Mouse (Mus musculus) retina, embryonic 14.5 days (tissue): ENCODE measurements around the gene Clec11a.

ENCODE experiments used
- DNase-seq: peaks from one replicate; pipeline ENCODE4 v3.0.0-alpha.2; 2015; ENCODE audit warnings: low spot score

Gene Clec11a

DNA sequence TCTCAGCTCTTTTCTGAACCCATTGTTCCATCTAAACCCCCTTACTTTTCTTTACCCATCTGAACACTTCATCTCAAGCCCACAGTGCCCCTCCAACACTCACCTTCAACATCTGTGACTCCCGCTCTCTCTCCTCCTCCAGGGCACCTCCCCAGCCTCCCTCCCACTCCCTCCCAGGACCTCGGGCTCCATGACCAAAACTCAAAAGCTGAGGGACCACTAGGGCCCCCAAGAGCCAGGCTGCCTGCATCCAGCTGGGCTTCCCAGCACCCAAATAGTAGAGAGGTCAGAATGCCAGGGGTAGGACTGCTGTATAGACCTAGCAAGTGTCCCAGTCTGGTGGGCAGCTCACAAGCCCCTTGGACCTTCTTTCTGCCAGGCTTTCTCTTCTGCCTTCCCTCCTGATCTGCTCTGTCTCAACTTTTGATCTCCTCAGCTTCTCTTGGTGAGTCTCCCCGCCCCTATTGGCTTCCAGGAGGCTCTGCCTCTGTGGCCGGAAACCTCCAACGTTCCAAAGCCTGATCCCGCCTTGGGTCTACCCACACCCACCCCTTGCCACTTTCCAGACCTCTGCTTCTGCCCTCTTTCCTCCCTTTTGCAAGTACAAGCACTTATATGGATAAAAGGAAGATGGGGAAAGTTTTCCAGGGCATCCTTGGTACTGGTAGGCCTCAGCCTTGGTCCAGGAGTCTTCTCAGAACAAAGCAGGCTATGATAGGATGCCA lies at the start of gene Clec11a:
Gene Clec11a, minus strand, starts transcription at position 387 of the 725 bp plus-strand sequence.
- DNase-seq, result no peak

DNA sequence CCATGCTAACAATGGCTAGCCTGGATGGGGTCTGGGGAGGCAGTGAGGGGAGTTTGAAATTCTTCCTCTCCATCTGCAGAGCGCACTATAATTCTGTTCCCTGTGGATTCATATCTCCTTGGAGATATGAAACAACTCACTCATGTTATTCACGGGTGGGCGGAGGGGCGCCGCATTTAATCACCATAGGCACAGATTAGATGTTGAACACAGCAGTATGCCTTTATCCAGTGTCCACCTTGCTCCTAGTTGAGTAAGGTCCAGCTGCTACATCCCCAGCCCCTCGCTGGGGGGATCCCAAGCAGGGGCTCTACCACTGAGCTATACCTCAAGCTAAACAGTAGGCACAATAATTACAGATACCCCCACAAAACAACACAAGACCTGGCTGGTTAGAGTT lies 48.7 kb upstream of the Clec11a start:
- DNase-seq, result peak; percentile 42

DNA sequence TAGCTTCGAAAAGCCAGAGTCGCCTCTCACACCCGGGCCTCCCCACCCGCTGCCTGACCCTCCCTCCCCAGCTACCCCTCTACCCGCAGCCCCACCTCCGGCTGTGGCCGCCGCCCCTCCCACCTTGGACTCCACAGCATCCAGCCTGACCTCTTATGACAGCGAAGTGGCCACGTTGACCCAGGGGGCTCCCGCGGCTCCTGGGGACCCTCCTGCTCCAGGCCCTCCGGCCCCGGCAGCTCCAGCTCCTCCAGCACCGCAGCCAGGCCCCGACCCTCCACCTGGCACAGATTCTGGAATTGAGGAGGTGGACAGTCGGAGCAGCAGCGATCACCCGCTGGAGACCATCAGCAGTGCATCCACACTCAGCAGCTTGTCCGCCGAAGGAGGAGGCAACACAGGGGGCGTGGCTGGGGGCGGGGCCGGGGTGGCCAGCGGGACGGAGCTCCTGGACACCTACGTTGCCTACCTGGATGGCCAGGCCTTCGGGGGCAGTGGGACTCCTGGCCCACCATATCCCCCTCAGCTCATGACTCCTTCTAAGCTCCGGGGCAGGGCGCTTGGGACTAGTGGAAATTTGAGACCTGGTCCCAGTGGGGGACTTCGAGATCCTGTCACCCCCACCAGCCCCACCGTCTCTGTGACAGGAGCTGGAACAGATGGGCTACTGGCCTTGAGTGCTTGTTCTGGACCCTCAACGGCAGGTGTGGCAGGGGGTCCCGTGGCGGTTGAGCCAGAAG lies 47.1 kb upstream of the Clec11a start:
- DNase-seq, result peak; percentile 42

DNA sequence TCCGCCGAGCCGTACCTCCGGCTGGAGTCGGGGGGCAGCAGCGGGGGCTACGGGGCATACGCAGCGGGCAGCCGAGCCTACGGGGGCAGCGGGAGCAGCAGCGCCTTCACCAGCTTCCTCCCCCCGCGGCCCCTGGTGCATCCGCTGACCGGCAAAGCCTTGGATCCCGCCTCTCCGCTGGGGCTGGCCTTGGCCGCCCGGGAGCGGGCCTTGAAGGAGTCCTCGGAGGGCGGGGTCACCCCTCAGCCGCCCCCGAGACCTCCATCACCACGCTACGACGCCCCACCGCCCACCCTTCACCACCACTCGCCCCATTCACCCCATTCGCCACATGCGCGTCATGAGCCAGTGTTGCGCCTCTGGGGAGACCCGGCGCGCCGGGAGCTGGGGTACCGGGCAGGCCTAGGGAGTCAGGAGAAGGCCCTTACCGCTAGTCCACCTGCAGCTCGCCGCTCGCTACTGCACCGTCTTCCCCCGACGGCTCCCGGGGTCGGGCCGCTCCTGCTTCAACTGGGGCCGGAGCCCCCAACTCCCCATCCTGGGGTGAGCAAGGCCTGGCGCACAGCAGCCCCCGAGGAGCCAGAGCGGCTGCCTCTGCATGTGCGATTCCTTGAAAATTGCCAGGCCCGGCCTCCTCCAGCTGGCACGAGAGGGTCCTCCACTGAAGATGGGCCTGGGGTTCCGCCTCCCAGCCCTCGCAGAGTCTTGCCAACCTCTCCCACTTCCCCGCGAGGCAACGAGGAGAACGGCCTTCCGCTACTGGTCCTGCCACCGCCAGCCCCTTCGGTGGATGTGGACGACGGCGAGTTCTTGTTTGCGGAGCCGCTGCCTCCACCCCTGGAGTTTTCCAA lies 46.3 kb upstream of the Clec11a start:
- peak; percentile 17 for DNase-seq

DNA sequence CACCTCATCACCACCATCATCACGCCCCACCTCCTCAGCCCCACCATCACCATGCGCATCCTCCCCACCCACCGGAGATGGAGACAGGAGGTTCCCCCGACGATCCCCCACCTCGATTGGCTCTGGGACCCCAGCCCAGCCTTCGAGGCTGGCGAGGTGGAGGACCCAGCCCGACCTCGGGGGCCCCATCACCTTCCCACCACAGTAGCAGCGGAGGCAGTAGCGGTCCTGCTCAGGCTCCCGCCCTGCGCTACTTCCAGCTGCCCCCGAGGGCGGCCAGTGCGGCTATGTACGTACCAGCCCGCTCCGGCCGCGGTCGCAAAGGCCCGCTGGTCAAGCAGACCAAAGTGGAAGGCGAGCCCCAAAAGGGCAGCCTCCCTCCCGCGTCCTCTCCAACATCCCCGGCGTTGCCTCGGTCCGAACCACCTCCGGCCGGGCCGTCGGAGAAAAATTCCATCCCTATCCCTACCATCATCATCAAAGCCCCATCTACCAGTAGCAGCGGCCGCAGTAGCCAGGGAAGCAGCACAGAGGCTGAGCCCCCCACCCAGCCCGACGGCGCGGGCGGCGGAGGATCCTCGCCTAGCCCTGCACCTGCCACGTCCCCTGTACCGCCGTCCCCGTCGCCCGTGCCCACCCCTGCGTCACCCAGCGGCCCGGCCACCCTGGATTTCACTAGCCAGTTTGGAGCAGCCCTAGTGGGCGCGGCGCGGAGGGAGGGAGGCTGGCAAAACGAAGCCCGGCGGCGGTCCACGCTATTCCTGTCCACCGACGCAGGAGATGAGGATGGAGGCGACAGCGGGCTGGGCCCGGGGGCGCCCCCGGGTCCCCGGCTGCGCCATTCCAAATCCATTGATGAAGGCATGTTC lies 45.4 kb upstream of the Clec11a start:
- DNase-seq, result no peak

DNA sequence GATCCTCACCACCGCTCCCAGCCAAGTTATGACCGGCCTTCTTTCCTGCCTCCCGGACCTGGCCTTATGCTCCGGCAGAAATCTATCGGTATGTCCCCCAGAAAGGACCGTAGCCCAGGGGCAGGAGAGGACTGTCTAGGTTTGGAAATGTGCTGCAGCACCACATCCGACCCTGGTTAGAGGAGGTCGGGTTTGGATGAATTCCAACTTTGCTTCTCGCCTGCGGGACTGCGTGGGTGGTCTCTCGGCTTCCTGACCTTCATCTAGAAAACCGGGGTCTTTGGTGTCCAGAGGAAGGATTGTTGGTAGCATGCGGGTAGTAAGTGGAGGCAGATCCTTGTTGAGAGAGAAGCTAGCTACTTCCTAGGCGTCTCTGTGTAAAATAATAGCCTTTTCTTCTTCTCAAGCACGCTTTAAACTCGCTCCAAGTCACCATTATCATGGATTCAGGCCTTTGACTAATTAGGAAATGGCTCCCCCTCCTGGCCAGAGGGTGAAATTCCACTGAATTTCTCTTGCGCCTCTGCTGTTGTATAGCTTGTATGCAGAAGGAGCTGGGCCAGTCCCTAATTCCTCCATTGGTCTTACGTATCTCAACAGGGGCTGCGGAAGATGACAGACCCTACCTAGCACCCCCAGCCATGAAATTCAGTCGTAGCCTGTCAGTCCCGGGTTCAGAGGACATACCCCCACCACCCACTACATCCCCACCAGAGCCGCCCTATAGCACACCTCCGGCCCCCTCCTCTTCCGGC lies 44.4 kb upstream of the Clec11a start:
- peak; percentile 95 for DNase-seq

DNA sequence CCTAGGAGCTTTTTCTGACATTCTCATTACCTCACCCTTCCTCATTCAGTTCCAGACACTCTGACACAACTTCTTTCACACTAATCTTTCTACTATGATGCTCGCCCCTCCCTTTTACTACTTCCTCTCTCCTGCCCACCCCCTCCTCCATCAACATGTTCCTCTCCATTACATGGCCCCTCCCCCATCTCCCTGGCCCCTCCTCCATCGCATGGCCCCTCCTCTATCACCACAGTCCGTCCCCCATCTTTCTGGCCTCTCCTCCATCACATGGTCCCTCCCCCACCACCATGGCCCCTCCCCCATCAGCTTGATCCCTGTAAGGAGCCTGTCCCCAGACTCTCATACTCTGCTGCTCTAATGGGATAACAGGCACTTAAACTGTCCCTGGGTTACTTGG lies 42.3 kb upstream of the Clec11a start:
- DNase-seq, result no peak

DNA sequence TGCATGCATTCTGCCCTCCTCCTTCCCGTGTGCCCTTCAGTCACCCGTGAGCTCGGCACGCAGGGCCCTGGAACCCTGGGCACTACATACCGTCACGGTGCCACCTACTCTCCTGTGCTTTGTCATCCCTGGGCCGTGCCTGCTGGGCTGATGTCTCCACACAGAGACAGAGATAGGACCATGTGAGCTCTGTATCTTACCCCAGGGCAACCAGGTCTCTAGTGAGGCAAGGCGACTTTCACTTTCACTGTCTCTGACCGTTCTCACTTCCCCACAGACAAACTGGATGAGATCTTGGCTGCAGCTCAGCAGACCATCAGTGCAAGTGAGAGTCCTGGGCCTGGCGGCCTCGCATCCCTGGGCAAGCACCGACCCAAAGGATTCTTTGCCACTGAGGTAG lies 37.9 kb upstream of the Clec11a start:
- no peak for DNase-seq

DNA sequence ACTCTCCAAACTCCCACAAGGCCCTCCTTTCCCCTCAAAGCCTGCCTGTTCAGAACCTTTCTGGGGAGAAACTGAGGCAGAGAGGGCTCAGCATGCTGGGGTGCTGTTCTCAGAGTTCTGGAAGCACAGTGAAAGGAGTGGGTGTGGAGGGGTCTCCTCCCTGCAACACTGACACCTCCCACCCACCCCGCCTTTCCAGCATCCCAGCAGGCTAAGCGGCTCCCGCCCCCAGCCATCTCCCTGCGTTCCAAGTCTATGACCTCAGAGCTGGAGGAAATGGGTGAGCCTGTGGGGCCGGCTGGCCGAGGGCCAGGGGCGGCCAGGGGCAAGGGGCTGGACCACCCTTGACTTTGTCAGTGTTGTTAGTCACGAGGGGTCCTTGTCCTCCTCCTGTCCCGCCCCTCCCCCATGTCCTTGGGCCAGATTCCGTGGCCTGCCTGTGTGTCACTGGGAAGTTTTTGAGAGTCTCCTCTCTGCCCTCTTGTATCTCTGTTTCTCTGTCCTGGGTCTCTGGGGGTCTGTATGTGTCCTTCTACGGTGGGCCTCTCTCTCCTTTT lies 36.8 kb upstream of the Clec11a start:
- peak; percentile 6 for DNase-seq

DNA sequence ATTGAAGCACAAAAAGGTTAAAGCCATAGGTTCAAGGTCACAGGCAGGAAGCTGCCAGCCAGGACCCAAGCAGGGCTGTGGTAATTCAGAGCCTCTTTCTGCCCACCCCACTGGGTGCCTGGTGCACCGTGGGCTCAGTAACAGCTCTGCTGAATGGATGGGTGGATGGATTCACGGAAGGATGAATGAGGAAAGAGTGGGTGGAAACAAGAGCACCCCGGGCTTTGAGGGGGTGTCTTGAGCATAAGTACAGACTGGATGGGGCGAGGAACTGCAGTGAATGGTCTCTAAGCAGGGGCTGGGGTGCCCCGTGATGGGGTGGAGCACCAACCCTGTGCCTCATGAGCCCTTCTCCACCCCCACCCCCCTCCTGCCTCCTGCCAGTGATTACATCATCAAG lies 35.0 kb upstream of the Clec11a start:
- no peak for DNase-seq

DNA sequence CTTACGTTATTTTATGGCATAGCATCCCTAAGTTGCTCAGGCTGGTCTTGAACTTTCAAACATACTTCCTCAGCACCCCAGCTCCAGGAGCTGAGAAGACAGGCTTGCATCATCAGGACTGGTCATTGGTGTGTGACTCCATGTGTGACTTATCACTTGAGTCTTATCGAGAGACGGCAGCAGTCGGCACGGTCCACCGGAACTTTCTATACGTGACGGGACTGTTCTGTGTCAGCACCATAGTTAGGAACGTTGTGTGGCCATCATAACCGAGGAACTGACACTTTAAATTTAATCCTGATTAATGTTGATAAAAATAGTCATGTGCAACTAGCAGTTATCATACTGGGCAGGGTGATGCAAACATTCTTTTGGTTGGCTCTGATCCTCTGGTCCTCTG lies 34.4 kb upstream of the Clec11a start:
- DNase-seq, result no peak

DNA sequence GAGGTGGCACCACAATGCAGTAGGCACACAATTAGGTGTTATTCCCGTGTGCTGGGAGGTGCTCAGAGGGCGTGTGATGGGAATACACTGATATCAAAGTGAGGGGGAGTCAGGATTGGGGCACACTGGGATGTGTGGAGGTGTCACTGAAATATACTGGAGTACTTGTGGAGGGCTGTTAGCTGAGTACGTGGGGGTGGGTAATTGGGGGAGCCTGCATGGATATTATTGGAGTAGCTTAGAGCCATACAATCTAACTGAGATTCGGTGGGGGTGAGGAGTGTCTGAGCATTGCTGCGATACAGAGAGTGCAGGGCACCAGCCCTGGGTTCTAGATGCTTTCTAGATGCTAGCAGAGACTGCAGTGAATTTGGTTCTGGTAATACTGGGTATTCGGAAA lies 33.5 kb upstream of the Clec11a start:
- no peak for DNase-seq

DNA sequence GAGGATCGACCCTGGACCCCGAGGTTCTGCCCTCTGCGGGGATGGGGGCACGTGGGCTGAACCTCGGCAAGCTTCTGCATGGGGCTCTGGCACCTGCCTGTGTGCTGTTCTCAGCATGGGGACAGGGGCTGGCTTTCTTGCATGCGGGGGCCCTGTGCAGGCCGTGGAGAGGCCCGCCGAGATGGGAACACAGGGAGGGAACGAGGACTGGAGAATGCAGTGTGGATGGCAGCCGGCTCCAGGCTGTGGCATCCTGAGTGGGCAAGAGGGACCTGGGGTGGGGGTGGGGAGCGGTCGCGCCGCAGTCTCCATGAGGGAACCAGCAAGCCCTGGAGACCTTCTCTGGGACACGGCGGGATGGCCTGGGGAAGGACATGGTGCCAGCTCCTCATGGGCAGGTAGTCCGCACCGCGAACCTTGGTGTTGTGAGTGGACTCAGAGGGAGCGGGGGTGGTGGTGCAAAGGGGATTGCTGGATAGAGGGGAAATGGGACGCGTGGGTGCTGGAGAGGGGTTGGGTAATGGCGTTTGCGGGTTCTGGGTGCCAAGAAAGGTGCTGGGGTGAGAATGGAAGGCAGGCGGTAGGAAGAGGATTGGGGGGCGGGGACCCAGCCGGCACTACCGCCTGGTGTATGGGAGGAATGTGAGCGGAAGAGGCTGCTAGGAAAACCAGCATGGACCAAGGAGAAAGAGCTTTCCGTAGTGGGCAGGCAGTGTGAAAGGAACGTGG lies 30.6 kb upstream of the Clec11a start:
- DNase-seq, result no peak

DNA sequence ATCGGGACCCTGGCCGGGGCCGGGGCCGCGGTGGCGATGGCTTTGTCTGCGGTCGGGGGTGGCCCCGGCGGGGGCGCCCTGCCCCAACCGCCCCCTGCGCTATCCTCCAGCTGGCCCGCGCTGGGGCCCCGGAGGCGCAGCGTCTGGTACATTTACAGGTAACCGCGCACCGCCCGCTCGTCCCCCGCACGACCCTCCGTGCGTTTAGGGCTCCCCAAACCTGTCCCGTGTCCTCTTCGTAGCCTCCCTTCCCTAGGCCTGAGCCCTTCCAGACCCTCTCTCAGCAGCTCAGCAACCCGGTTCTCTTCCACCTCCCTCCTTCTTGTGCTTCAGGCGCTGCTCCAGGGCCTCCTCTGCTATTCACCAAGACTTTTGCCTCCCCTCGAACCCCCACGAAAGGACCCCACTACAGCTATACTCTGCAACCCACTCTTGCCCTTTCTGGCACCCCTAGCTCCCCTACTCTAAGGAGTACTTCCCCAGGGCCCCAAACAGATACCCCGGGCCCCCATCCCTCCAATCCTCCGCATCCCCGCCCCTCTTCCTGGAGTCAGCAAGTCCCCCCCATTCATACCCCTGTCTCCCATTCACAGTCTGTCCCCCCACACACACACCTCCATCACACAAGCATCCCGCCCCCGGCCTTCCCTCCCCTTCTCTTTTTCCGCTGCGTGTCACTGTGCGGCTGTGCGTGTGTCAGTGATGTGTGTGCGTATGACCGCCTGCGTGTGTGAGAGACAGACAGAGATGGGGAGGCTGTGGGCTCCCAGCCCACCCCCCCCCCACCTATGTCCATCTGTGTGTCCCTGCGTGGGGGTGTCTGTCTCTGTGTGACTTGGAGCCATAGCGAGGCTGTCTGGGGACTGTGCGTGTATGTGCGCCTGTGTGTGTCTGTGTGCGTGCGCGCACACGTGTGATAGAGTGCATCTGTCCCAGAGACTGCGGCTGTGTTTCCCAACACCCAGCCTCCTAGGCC lies 29.6 kb upstream of the Clec11a start:
- peak; percentile 17 for DNase-seq

DNA sequence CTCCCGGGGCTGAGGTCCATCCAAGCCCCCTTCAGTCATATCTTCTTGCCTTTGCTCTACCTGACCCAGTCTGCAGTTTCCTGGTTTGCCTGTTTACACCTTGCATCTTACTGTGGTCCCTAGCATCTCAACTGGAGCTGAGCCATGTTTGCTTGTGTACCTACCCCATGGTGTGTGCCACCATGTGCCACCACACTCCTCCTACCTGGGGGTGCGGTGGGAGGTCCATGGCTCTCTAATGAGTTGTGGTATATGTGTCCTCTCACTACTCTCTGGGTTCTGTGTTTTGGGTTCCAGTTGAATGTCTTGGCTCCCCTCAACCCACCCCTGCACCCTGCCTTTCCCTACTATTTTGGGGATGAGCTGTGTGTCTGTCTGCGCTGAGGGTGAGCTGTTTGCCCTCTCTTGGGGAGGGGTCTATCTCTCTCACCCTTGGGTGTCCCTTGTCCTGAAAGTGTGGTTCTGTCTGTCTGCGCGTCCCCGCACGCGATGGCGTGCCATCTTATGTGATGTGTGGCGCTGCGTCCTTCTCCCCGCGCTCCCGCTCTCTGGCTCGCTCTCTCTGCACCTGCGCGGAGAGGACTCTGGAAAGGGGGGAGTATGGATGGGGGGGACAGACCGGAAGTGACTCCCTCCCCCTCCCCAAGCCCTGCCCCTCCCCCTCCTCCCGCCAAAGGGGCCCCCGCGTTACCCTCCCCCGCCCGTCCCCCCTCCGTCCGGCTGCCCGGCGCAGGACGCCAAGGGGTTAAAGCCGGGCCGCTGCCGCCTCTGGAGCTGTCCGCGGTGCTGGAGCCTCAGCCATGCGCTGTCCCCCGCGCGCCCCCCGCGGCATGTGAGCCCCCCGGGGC lies 28.6 kb upstream of the Clec11a start:
- DNase-seq, result peak; percentile 64

DNA sequence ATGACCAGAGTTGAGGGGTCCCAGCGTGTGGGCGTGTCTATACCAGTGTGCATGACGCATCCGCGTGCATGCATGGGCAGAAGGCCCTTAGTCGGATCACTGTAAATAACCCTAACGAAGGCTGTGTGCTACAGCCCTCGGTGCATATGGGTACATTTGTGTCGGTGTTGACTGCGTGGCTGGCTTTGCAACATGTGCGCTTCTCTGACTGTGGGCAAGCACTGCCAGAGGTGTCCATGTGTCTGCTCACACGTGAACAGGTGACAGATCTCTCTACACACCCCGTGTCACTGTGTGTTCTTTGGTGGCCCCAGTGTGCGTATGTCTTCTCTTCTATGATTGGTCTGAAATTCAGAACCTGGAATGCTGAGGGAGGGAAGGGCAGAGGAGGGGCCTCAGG lies 27.4 kb upstream of the Clec11a start:
- DNase-seq, result no peak

DNA sequence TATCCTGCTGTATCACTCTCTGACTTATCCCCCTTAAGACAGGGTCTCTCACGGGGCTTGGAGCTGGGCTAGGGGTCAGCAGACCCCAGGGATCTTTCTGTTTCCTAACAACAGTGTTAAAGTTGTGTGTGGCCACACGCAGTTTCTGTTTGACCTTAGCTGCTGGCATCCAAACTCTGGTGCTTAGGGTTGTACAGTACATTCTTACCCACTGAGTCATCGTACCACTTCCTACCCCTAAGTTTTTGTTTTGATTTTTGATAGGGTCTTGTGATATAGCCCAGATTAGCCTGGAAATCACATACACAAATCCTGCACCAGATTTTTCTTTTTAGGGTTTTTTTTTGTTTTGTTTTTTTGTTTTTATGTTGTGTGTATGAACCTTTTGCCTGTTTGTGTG lies 25.6 kb upstream of the Clec11a start:
- DNase-seq, result no peak

DNA sequence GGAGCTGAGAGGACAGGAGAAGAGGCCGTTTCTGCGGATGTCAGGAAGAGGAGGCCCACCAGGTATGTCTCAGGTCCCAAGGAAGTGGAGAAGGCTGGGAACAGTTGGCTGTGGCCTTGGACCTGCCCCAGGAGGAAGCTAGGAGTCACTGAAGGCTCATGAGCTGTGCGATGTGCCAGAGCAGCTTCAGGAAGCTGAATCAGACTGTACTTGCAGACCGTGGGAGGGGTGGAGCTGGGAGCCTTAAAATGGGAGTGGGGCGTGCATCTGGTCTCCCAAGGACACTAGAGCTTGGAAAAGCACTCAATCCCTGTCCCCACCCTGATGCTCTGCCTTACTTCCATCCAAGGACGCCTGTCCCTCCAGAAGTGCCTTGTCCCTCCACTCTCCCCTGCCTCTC lies 19.9 kb upstream of the Clec11a start:
- no peak for DNase-seq
